8 mouse cellular contexts compared by ENCODE assay signal in the genomic region with DNA sequence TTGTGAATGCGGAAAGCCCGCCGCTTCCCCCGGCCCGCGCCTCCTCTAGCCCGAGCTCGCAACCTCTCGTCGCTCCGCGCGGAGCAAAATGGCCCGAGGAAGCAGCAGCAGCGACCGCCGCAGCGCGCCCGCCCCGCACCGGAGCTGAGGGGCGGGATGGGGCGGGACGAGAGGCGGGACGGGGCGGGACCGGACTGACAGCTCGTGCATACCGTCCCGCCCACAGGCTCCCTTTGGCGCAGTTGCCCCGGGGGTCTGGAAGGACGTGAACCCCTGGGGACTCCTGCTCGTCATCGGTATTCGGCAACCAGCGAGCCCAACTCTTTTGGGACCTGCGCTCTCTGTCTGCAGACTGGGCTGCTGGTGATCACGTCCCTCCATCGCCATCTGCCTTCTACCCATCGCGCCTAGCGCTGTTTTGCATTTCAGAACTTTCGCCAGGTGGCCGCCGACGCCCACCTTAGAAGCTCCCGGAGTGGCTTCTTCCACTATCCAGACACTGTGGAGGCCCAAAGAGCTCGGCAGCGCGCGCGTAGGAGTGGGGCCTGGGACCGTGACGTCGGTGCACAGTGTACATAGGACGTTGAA. TPM values are rescaled to one million over a fixed set of nuclear protein-coding genes. Genes with fewer than 3 reads are reported as not detected.
DNase-seq lines count a peak whose midpoint lies in the region; ATAC-seq and TF ChIP-seq lines count a peak whose summit lies in the region.

TSS of gene Fnbp1 (minus strand) at position 142 of the 588 bp plus-strand sequence.

- peak within 1 kb of the TSS; percentile 90 for H3K4me3 ChIP-seq in embryonic facial prominence, embryonic 13.5 days
- peak within 1 kb of the TSS; percentile 94 for H3K4me3 ChIP-seq in kidney, adult 2 months (ENCODE audit: insufficient read depth, low read depth, low read length)
- peak within 1 kb of the TSS; percentile 86 for H3K4me3 ChIP-seq in limb, embryonic 13.5 days
- peak within 1 kb of the TSS; percentile 99 for H3K4me3 ChIP-seq in midbrain, embryonic 15.5 days

- H3K4me1 ChIP-seq in embryonic facial prominence, embryonic 13.5 days = peaks cover 37% of the 10 kb centered on the region
- peaks cover 4% of the 10 kb centered on the region for H3K4me1 ChIP-seq in kidney, adult 2 months (ENCODE audit: control insufficient read depth, insufficient read depth, low read length)
- peaks cover 27% of the 10 kb centered on the region for H3K4me1 ChIP-seq in limb, embryonic 13.5 days
- H3K4me1 ChIP-seq in midbrain, embryonic 15.5 days = peaks cover 19% of the 10 kb centered on the region

- peak; percentile 83 for DNase-seq in 3T3-L1 (ENCODE audit: low read depth, low spot score)
- peak; percentile 90 to 94 for DNase-seq in adrenal gland, postnatal 36 days
- DNase-seq in heart, adult 18-20 months = peak; percentile 92 to 94
- peak; percentile 92 for DNase-seq in kidney, adult 2 months
- DNase-seq in spleen, adult 18-20 months = peak; percentile 83 to 89

- H3K9me3 ChIP-seq in embryonic facial prominence, embryonic 13.5 days = no peaks in the 10 kb centered on the region
- H3K9me3 ChIP-seq in limb, embryonic 13.5 days = no peaks in the 10 kb centered on the region
- H3K9me3 ChIP-seq in midbrain, embryonic 15.5 days = no peaks in the 10 kb centered on the region

- H3K36me3 ChIP-seq in embryonic facial prominence, embryonic 13.5 days = peaks cover 9% of the 10 kb centered on the region
- H3K36me3 ChIP-seq in kidney, adult 2 months (ENCODE audit: control insufficient read depth, insufficient read depth, low read length) = no peaks in the 10 kb centered on the region
- H3K36me3 ChIP-seq in limb, embryonic 13.5 days = peaks cover 12% of the 10 kb centered on the region
- H3K36me3 ChIP-seq in midbrain, embryonic 15.5 days (replicated peaks) = no peaks in the 10 kb centered on the region; the same call in 1 of the 2 replicates

- peak within 1 kb of the TSS; percentile 92 for H3K4me2 ChIP-seq in embryonic facial prominence, embryonic 13.5 days
- peak within 1 kb of the TSS; percentile 95 for H3K4me2 ChIP-seq in limb, embryonic 13.5 days (replicated peaks)
- H3K4me2 ChIP-seq in midbrain, embryonic 15.5 days = peak within 1 kb of the TSS; percentile 90

- H3K9ac ChIP-seq in embryonic facial prominence, embryonic 13.5 days = peak within 1 kb of the TSS; percentile 96
- H3K9ac ChIP-seq in limb, embryonic 13.5 days = peak within 1 kb of the TSS; percentile 88
- H3K9ac ChIP-seq in midbrain, embryonic 15.5 days = peak within 1 kb of the TSS; percentile 93

- under 1% methylated on average over 56 of the region's 59 CpGs for WGBS in embryonic facial prominence, embryonic 13.5 days
- under 1% methylated on average over 59 of the region's 59 CpGs for WGBS in kidney, adult 2 months
- WGBS in limb, embryonic 13.5 days = under 1% methylated on average over 56 of the region's 59 CpGs
- under 1% methylated on average over 58 of the region's 59 CpGs for WGBS in midbrain, embryonic 15.5 days

- ATAC-seq in embryonic facial prominence, embryonic 13.5 days (ENCODE audit: insufficient number of reproducible peaks, insufficient read depth, low FRiP score, low TSS enrichment, low read depth) = peak; percentile 91
- peak; percentile 93 for ATAC-seq in limb, embryonic 13.5 days (ENCODE audit: low FRiP score, low read depth)
- ATAC-seq in midbrain, embryonic 15.5 days (replicated peaks) = peak; percentile 95

- peak within 1 kb of the TSS; percentile 88 for H3K27ac ChIP-seq in embryonic facial prominence, embryonic 13.5 days
- H3K27ac ChIP-seq in kidney, adult 2 months (ENCODE audit: insufficient read depth, low read depth, low read length) = peak within 1 kb of the TSS; percentile 81
- peak within 1 kb of the TSS; percentile 78; the same call in 1 of the 2 replicates for H3K27ac ChIP-seq in limb, embryonic 13.5 days
- H3K27ac ChIP-seq in midbrain, embryonic 15.5 days = peak within 1 kb of the TSS; percentile 91

- no peaks in the 10 kb centered on the region for H3K27me3 ChIP-seq in embryonic facial prominence, embryonic 13.5 days
- no peaks in the 10 kb centered on the region for H3K27me3 ChIP-seq in kidney, adult 2 months (replicated peaks; ENCODE audit: control insufficient read depth, insufficient read depth, low read length)
- no peaks in the 10 kb centered on the region for H3K27me3 ChIP-seq in limb, embryonic 13.5 days
- H3K27me3 ChIP-seq in midbrain, embryonic 15.5 days (replicated peaks) = peaks cover 6% of the 10 kb centered on the region; the same call in 1 of the 2 replicates

- peak; percentile 86 for TF ChIP-seq POLR2A in kidney, adult 2 months (IDR thresholded peaks at IDR 0.05; ENCODE audit: low read depth, low read length)

- TF ChIP-seq CTCF in kidney, adult 2 months (conservative IDR thresholded peaks at IDR 0.05; ENCODE audit: insufficient read depth, insufficient read length, low read depth, low read length) = 0 out of 2 replicates have a peak, but pooled peaks have one; percentile 27

RNA-seq across cellular contexts. Expression of gene Fnbp1, which starts in this region (rescaled TPM):
- total RNA-seq in adrenal gland, postnatal 36 days (2021) = 10 to 100 TPM; 50.6 to 51.7 TPM
- polyA plus RNA-seq in embryonic facial prominence, embryonic 13.5 days (2015; fragmentation: Nextera tagmentation; extraction: Ambion mirVana) = 29.4 and 33.0 TPM in 2 replicates
- total RNA-seq in heart, adult 18-20 months (2021) = 10 to 100 TPM; 52.3 to 62.0 TPM
- polyA plus RNA-seq in kidney, adult 2 months (2012; rRNA removed) = 21.1 and 23.9 TPM in 2 replicates
- polyA plus RNA-seq in limb, embryonic 13.5 days (2015; fragmentation: Nextera tagmentation; extraction: Ambion mirVana) = 21.5 and 24.5 TPM in 2 replicates
- polyA plus RNA-seq in midbrain, embryonic 15.5 days (2015; fragmentation: Nextera tagmentation; extraction: Ambion mirVana) = 29.6 and 29.7 TPM in 2 replicates

Comparison
In these comparisons a context has a peak if more than half of its experiments do, and no peak if none do; other contexts are left out.
1. Peak in every context shown above with its lines: DNase-seq, ATAC-seq, H3K4me3 ChIP-seq and H3K27ac ChIP-seq.